Mouse (Mus musculus) G1E (cell line): ENCODE measurements around the gene Chd9. TPM values are rescaled to one million over a fixed set of nuclear protein-coding genes. Genes with fewer than 3 reads are reported as not detected.

ENCODE experiments used
- ATAC-seq: 2 replicates; pipeline ENCODE4 v1.8.0; 2016; ENCODE audit warnings: mild to moderate bottlenecking; ENCODE audit not compliant: insufficient number of reproducible peaks, poor library complexity, low FRiP score, severe bottlenecking; ENCODE audit errors: extremely low read depth
- DNase-seq: peaks from one replicate; pipeline ENCODE4 v3.0.0; 2012; ENCODE audit warnings: low spot score
- H3K27me3 ChIP-seq: 2 replicates; pipeline ENCODE4 v1.6.1; 2012; ENCODE audit warnings: mild to moderate bottlenecking, low read length, inconsistent platforms; ENCODE audit not compliant: insufficient read depth
- H3K36me3 ChIP-seq: replicated peaks from 2 replicates; pipeline ENCODE3; 2012; ENCODE audit warnings: mild to moderate bottlenecking, inconsistent platforms
- H3K4me1 ChIP-seq: 2 replicates; pipeline ENCODE4 v1.6.1; 2012; ENCODE audit warnings: low read depth, low read length, inconsistent platforms, mixed read lengths; ENCODE audit not compliant: insufficient read depth
- H3K4me3 ChIP-seq: 2 replicates; pipeline ENCODE4 v1.5.1; 2012; ENCODE audit warnings: low read depth, mild to moderate bottlenecking, inconsistent platforms, low read length, moderate library complexity, mixed read lengths
- H3K9me3 ChIP-seq: replicated peaks from 2 replicates; pipeline ENCODE4 v1.6.1; 2012; ENCODE audit warnings: inconsistent platforms
- CTCF ChIP-seq: IDR thresholded peaks from 2 replicates; pipeline ENCODE4 v1.5.1; 2012; ENCODE audit warnings: low read depth, low read length, inconsistent platforms, mixed read lengths
- GATA1 ChIP-seq: IDR thresholded peaks from 2 replicates; pipeline ENCODE4 v1.6.1; 2012; ENCODE audit warnings: borderline replicate concordance, low read length, inconsistent platforms, mixed read lengths
- GATA2 ChIP-seq: IDR thresholded peaks from 2 replicates; pipeline ENCODE4 v1.6.1; 2012; ENCODE audit warnings: low read depth, low read length, inconsistent platforms, borderline replicate concordance
- POLR2AphosphoS5 ChIP-seq: IDR thresholded peaks from 2 replicates; pipeline ENCODE4 v1.6.1; 2012; ENCODE audit warnings: low read depth, low read length, inconsistent platforms; ENCODE audit not compliant: insufficient replicate concordance
- TAL1 ChIP-seq: conservative IDR thresholded peaks from 2 replicates; pipeline ENCODE4 v1.6.1; 2012; ENCODE audit warnings: low read depth, low read length, inconsistent platforms, mixed read lengths
- polyA plus RNA-seq: library from polyadenylated mRNA; stranded (reverse); fragments of >175 nt; gene quantifications from 2 replicates; pipeline ENCODE4 v1.2.3, GENCODE M21; 2012
- total RNA-seq, 2 experiments: library from RNA; stranded (forward) in 1 of 2; stranded (reverse) in 1 of 2; fragments of 200-1000 nt in 1 of 2; fragments of >200 nt in 1 of 2; fragmentation: Nextera tagmentation in 1 of 2; gene quantifications; 2 replicates each; pipeline ENCODE4 v1.2.3; 2014 to 2017

Gene Chd9
- total and polyA plus RNA-seq, 3 experiments = 2.0 to 85.3 (median 26.9) TPM

- TF ChIP-seq GATA1 (no peak), POLR2AphosphoS5 (no peak), GATA2 (no peak), CTCF (no peak), TAL1 (no peak)
- Histone ChIP-seq H3K9me3 (no peaks in the 10 kb centered on the region), H3K36me3 (peaks cover 84% of the 10 kb centered on the region), H3K4me1 (no peaks in the 10 kb centered on the region), H3K4me3 (no peak overlapping the region), H3K27me3 (no peaks in the 10 kb centered on the region)
- DNase-seq (no peak), ATAC-seq (no peak)
Observed at GRCm38 (mm10) chr8:91036905-91037304, 208.8 kb downstream of the Chd9 start.

GRCm38 (mm10) chr8:91038637-91039036 is 210.5 kb downstream of the Chd9 start:
- DNase-seq (no peak), ATAC-seq (no peak)
- H3K27me3 ChIP-seq = no peaks in the 10 kb centered on the region
- no peaks in the 10 kb centered on the region for H3K4me1 ChIP-seq
- TF ChIP-seq CTCF (no peak), GATA2 (no peak), POLR2AphosphoS5 (no peak), TAL1 (no peak), GATA1 (no peak)
- H3K4me3 ChIP-seq = no peak overlapping the region
- H3K9me3 ChIP-seq = no peaks in the 10 kb centered on the region
- H3K36me3 ChIP-seq = peaks cover 86% of the 10 kb centered on the region

GRCm38 (mm10) chr8:91046370-91046769 is 218.2 kb downstream of the Chd9 start:
- ATAC-seq (no peak), DNase-seq (no peak)
- Histone ChIP-seq H3K4me1 (no peaks in the 10 kb centered on the region), H3K9me3 (no peaks in the 10 kb centered on the region), H3K27me3 (no peaks in the 10 kb centered on the region), H3K4me3 (no peak overlapping the region), H3K36me3 (peaks cover 64% of the 10 kb centered on the region)
- no peak for TF ChIP-seq POLR2AphosphoS5
- TF ChIP-seq GATA2 = no peak
- TF ChIP-seq TAL1 = no peak
- TF ChIP-seq CTCF = no peak
- TF ChIP-seq GATA1 = no peak

- DNase-seq (peak; percentile 23), ATAC-seq (no peak)
- Histone ChIP-seq H3K36me3 (peaks cover 60% of the 10 kb centered on the region), H3K4me1 (no peaks in the 10 kb centered on the region), H3K9me3 (no peaks in the 10 kb centered on the region), H3K27me3 (no peaks in the 10 kb centered on the region), H3K4me3 (no peak overlapping the region)
- no peak for TF ChIP-seq POLR2AphosphoS5
- TF ChIP-seq CTCF = no peak
- no peak for TF ChIP-seq GATA2
- TF ChIP-seq TAL1 = no peak
- no peak for TF ChIP-seq GATA1
Observed at GRCm38 (mm10) chr8:91051037-91051436, 222.9 kb downstream of the Chd9 start.

GRCm38 (mm10) chr8:91054418-91054817 is 226.3 kb downstream of the Chd9 start:
- H3K9me3 ChIP-seq = no peaks in the 10 kb centered on the region
- peaks cover 64% of the 10 kb centered on the region for H3K36me3 ChIP-seq
- no peak for TF ChIP-seq GATA2
- TF ChIP-seq TAL1 = no peak
- TF ChIP-seq CTCF = no peak

GRCm38 (mm10) chr8:91056848-91057247 is 228.7 kb downstream of the Chd9 start:
- Histone ChIP-seq H3K4me3 (no peak overlapping the region), H3K27me3 (no peaks in the 10 kb centered on the region), H3K4me1 (peaks cover 20% of the 10 kb centered on the region), H3K36me3 (peaks cover 46% of the 10 kb centered on the region), H3K9me3 (no peaks in the 10 kb centered on the region)
- TF ChIP-seq CTCF (no peak), GATA2 (no peak)
- ATAC-seq (no peak), DNase-seq (no peak)

More at GRCm38 (mm10) chr8:91054418-91054817, 226.3 kb downstream of the Chd9 start:
- Histone ChIP-seq H3K27me3 (no peaks in the 10 kb centered on the region), H3K4me1 (peaks cover 6% of the 10 kb centered on the region; the same call in 1 of the 2 replicates), H3K4me3 (no peak overlapping the region)
- no peak for ATAC-seq
- DNase-seq = no peak

GRCm38 (mm10) chr8:91059086-91059578 is 231.0 kb downstream of the Chd9 start:
- peaks cover 34% of the 10 kb centered on the region for H3K36me3 ChIP-seq
- no peak overlapping the region for H3K4me3 ChIP-seq
- no peaks in the 10 kb centered on the region for H3K9me3 ChIP-seq
- no peak for TF ChIP-seq GATA2
- no peak for TF ChIP-seq CTCF
- no peak for TF ChIP-seq GATA1
- no peak for TF ChIP-seq POLR2AphosphoS5
- H3K27me3 ChIP-seq = no peaks in the 10 kb centered on the region
- ATAC-seq = no peak
- peaks cover 20% of the 10 kb centered on the region for H3K4me1 ChIP-seq
- DNase-seq = no peak
